Comparison of ENCODE assay signal across 13 mouse cellular contexts in the genomic region with DNA sequence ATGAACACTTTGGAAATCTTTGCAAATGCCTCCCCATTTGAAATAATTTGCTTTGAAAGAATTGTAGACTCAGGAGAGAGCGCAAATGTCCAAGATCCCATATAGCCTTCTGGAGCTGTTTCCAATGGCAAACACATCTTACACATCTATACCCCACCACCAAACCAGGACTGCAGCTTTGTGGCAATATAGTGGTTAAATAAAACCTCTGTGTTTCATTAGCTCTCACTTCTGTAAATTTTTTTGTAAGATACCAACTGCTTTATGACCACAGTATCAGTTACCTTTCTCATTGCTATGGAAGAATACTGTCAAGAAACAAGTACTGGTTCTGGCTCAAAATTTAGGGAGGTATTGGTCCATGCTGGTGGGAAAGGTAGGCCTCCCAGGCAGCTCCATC. TPM values are rescaled to one million over a fixed set of nuclear protein-coding genes. Genes with fewer than 3 reads are reported as not detected.
"Had no signal": no experiment of that assay in that cellular context is flagged by ENCODE, and none has a peak within 500 bp of the region (broad histone marks: within the 10 kb centered on the region; RNA-seq: fewer than 3 reads in every experiment).

No protein-coding gene starts in this region.

- DNase-seq: retina, postnatal 1 day; right cerebral cortex, adult 18-20 months; right cerebral cortex, postnatal 14 days; right cerebral cortex, postnatal 25 days; right cerebral cortex, postnatal 4 days; spleen, adult 18-20 months; thymus, adult 18-20 months; thymus, adult 2 months; thymus, postnatal 14 days; thymus, postnatal 25 days; thymus, postnatal 36 days; thymus, postnatal 4 days had no signal

RNA-seq across cellular contexts. Expression of a gene that starts 1.0 kb away (rescaled TPM):
- total RNA-seq: neutrophil, adult 5-6 weeks had no signal
